Mouse (Mus musculus) kidney, adult 2 months (tissue): ENCODE results near the gene Cox19. TPM values are rescaled to one million over a fixed set of nuclear protein-coding genes. Genes with fewer than 3 reads are reported as not detected.

ENCODE experiments used
- DNase-seq: peaks from one replicate; pipeline ENCODE4 v3.0.0; 2021
- H3K27ac ChIP-seq: fragments of 200-500 bp; 2 replicates; pipeline ENCODE4 v1.5.1; 2012; ENCODE audit warnings: low read depth, low read length, control low read depth, inconsistent platforms; ENCODE audit not compliant: insufficient read depth
- H3K27me3 ChIP-seq: fragments of 200-500 bp; replicated peaks from 2 replicates; pipeline ENCODE4 v1.6.1; 2012; ENCODE audit warnings: mild to moderate bottlenecking, moderate library complexity, low read length, inconsistent platforms; ENCODE audit not compliant: control insufficient read depth, insufficient read depth
- H3K36me3 ChIP-seq: fragments of 200-500 bp; 2 replicates; pipeline ENCODE4 v1.6.1; 2012; ENCODE audit warnings: mild to moderate bottlenecking, moderate library complexity, low read length, inconsistent platforms; ENCODE audit not compliant: control insufficient read depth, insufficient read depth
- H3K4me1 ChIP-seq: fragments of 200-500 bp; 2 replicates; pipeline ENCODE4 v1.6.1; 2011; ENCODE audit warnings: low read length; ENCODE audit not compliant: control insufficient read depth, insufficient read depth
- H3K4me3 ChIP-seq: fragments of 200-500 bp; 2 replicates; pipeline ENCODE4 v1.5.1; 2011; ENCODE audit warnings: mild to moderate bottlenecking, low read depth, low read length, control low read depth; ENCODE audit not compliant: insufficient read depth
- CTCF ChIP-seq: fragments of 200-500 bp; conservative IDR thresholded peaks from 2 replicates; pipeline ENCODE4 v1.5.1; 2011; ENCODE audit warnings: low read depth, mild to moderate bottlenecking, control low read depth, low read length, moderate library complexity, mixed read lengths; ENCODE audit not compliant: insufficient read depth, insufficient read length
- POLR2A ChIP-seq: fragments of 200-500 bp; IDR thresholded peaks from one replicate; pipeline ENCODE4 v1.6.1; 2011; ENCODE audit warnings: low read depth, low read length, control low read depth
- WGBS: fragments of 180-500 bp; shearing (Covaris S2); methylation state at CpG from one replicate; pipeline ENCODE4 v1.1.7; 2018; 5-methylcytosine and 5-hydroxymethylcytosine counted together
- polyA plus RNA-seq: library from polyadenylated mRNA; depleted of rRNA; stranded (reverse); fragments of >200 nt; gene quantifications from 2 replicates; pipeline ENCODE4 v1.2.3, GENCODE M21; 2012

The Cox19 gene
- polyA plus RNA-seq, 1 experiment: 114 TPM

DNA sequence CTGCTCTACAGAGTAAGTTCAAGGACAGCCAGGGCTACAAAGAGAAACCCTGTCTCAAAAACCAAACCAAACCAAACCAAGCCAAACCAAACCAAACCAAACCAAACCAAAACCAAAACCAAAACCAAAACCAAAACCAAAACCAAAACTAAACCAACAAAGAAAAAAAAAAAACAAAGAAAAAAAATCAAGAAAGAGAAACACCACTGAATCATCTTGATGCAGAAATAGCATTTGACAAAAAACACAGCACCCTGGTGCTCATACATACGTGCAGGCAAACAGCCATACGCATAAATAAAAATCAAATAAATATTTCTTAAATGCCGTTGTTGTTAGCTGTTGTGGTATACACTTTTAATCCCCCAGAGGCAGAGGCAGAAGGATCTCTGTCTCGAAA lies 40.7 kb downstream of the Cox19 start:
- H3K36me3 ChIP-seq: no peaks in the 10 kb centered on the region
- DNase-seq: no peak
- no peak overlapping the region for H3K4me3 ChIP-seq
- peaks cover 13% of the 10 kb centered on the region for H3K4me1 ChIP-seq
- H3K27ac ChIP-seq: no peak overlapping the region
- WGBS: 90% methylated on average over 4 of the region's 4 CpGs
- H3K27me3 ChIP-seq: no peaks in the 10 kb centered on the region
- TF ChIP-seq CTCF (no peak), POLR2A (no peak)

DNA sequence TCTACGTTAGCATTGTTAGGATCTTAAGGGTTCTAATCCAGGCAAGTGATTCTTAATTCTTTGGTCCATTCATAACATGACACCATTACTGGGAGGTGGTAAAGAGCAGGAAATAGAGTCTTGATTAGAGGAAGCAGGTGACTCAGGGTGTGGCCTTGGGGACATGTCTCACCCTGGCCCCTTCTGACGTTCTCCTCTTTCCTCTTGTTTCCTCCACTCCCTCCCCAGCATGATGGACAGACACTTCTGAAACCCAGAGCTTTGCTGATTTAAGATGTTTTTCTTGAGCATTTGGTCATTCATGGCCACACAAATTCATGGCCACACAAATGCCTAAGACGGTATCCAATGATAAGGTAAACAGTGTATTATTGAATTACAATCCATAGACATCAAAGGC lies 41.3 kb downstream of the Cox19 start:
- no peak for DNase-seq
- H3K27ac ChIP-seq: no peak overlapping the region
- no peaks in the 10 kb centered on the region for H3K36me3 ChIP-seq
- no peak overlapping the region for H3K4me3 ChIP-seq
- TF ChIP-seq CTCF: no peak
- no peak for TF ChIP-seq POLR2A
- H3K4me1 ChIP-seq: peaks cover 9% of the 10 kb centered on the region
- WGBS: 72% methylated on average over 3 of the region's 3 CpGs
- H3K27me3 ChIP-seq: no peaks in the 10 kb centered on the region

DNA sequence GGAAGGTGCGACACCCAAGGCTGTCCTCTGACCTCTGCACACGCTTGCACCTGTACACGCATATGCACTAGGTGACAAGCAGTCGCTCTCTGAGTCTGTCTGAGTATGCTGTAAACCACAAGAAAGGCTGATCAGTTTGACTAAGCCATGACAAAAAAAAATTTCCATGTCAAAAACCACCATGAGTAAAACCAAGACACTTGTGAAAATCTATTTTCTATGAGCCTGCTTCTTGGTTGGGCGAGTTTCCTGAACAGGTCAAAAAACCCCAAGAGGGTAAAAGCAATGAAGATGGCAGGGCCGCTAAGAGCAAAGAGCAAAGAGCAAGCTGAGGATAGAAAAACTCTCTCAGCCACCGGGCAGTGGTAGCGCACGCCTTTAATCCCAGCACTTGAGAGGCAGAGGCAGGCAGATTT lies 47.6 kb downstream of the Cox19 start:
- DNase-seq: peak; percentile 56
- H3K4me3 ChIP-seq: no peak overlapping the region
- peak overlapping the region; percentile 8 for H3K27ac ChIP-seq
- H3K27me3 ChIP-seq: no peaks in the 10 kb centered on the region
- H3K4me1 ChIP-seq: peaks cover 9% of the 10 kb centered on the region
- WGBS: 58% methylated on average over 9 of the region's 9 CpGs
- H3K36me3 ChIP-seq: no peaks in the 10 kb centered on the region
- TF ChIP-seq POLR2A (no peak), CTCF (no peak)

DNA sequence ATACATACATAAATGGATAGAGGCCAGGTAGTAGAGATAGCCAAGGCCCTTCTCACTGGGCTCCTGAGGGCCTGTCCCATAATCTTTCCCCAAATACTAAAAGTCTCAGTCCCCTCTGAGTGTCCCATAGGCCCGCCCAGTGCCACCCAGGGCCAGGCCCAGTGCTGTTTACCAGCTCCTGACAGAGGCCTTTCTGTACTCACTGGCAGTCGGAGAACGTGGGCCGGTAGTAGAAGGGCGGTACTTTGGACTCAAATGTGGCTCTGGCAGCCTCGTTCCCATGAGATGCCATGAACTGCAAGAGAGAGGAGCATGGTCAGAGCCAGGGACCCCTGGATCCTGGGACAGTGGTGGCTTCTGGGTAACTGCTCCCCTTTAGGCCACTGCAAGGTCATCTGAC lies 49.1 kb downstream of the Cox19 start:
- H3K27me3 ChIP-seq: no peaks in the 10 kb centered on the region
- H3K36me3 ChIP-seq: no peaks in the 10 kb centered on the region
- no peak overlapping the region for H3K4me3 ChIP-seq
- 67% methylated on average over 6 of the region's 6 CpGs for WGBS
- TF ChIP-seq CTCF: no peak
- peaks cover 9% of the 10 kb centered on the region for H3K4me1 ChIP-seq
- H3K27ac ChIP-seq: no peak overlapping the region
- DNase-seq: peak; percentile 25

DNA sequence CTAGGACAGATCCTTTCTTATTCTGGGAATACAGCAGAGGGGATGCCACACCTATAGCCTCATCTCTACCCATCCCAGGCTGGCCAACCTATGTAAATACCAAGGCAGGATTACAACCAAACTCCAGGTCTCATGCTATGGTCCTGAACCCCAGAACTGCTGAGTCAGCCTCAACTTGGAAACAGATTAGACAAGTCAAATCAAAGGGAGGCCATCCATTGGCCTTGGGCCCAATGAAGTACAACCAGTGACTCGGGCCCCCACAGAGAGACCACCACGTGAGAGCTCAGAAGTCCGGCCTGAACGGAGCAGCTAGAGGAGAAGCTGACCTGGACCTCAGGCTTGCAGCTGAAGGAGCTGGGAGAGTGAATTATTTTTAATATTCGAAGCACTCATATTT lies 53.5 kb downstream of the Cox19 start:
- Histone ChIP-seq H3K27ac (no peak overlapping the region), H3K36me3 (no peaks in the 10 kb centered on the region), H3K4me3 (no peak overlapping the region), H3K27me3 (no peaks in the 10 kb centered on the region), H3K4me1 (peaks cover 5% of the 10 kb centered on the region; the same call in 1 of the 2 replicates)
- DNase-seq: no peak
- no peak for TF ChIP-seq POLR2A
- no peak for TF ChIP-seq CTCF
- 73% methylated on average over 5 of the region's 5 CpGs for WGBS

DNA sequence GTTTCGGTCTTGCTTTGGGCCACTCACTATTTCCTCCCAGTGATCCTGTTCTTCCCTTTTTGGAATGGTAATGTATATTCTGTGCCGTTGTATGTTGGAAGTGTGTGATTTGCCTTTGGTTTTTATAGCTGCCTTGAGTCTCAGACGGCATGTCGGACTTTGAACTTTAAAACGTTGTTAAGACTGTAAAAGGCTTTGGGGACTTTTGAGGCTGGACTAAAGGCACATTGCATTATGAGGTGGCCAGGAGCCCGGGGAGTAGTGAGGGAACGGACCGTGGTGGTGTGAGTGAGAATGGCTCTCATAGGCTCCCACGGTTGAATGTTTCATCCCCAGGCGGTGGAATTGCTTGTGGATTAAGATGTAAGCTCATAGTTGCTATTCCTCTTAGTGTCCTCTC lies 54.1 kb downstream of the Cox19 start:
- WGBS: 73% methylated on average over 10 of the region's 10 CpGs
- no peak overlapping the region for H3K4me3 ChIP-seq
- no peaks in the 10 kb centered on the region for H3K27me3 ChIP-seq
- H3K27ac ChIP-seq: no peak overlapping the region
- peaks cover 1% of the 10 kb centered on the region; the same call in 1 of the 2 replicates for H3K4me1 ChIP-seq
- H3K36me3 ChIP-seq: no peaks in the 10 kb centered on the region
- TF ChIP-seq CTCF (no peak), POLR2A (no peak)
- no peak for DNase-seq

DNA sequence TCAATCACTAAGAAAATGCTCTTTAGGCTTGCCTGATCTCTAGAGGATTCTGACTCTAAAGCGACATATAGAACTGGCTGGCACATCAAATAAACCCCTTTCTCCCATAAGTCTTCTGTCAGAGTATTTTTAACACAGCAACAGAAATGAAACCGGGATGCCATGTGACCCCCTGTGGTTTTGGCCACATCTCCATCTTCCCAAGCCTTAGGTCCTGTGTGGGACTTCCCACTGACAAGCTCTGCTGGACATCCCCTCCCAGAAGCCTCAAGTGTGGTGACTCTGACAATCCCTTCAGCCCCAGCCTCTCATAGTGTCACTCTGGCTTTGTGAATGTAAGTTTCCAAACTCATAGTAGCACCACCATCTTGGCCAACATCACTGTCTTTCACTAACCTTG lies 57.1 kb downstream of the Cox19 start:
- Histone ChIP-seq H3K4me1 (no peaks in the 10 kb centered on the region), H3K27ac (no peak overlapping the region), H3K4me3 (no peak overlapping the region), H3K27me3 (no peaks in the 10 kb centered on the region), H3K36me3 (no peaks in the 10 kb centered on the region)
- 77% methylated on average over 2 of the region's 2 CpGs for WGBS
- no peak for TF ChIP-seq POLR2A
- no peak for TF ChIP-seq CTCF
- no peak for DNase-seq
